Mouse (Mus musculus) lung, embryonic 14.5 days (tissue): ENCODE data around the gene Itga10. TPM values are rescaled to one million over a fixed set of nuclear protein-coding genes. Genes with fewer than 3 reads are reported as not detected.
"Not testable (repeated sequence)": the region's sequence is repeated elsewhere in the genome, so short reads cannot be mapped to it uniquely, and the experiment has no call there.

Experiments
- ATAC-seq: fragments of 200-750 bp; cut with Nextera tagmentation; 2 replicates; pipeline ENCODE4 v1.8.0; 2017; ENCODE audit warnings: mild to moderate bottlenecking, moderate TSS enrichment, moderate library complexity; ENCODE audit not compliant: insufficient read depth
- DNase-seq: peaks from one replicate; pipeline ENCODE4 v3.0.0-alpha.2; 2015
- H3K27ac ChIP-seq: fragments of 300-500 bp; sonication (generic); 2 replicates; pipeline ENCODE4 v1.5.1; 2014; ENCODE audit warnings: low read depth, mild to moderate bottlenecking, moderate library complexity
- H3K27me3 ChIP-seq: fragments of 300-500 bp; sonication (generic); 2 replicates; pipeline ENCODE4 v1.6.1; 2014; ENCODE audit warnings: low read length, control low read depth; ENCODE audit not compliant: insufficient read depth
- H3K36me3 ChIP-seq: fragments of 300-500 bp; sonication (generic); 2 replicates; pipeline ENCODE4 v1.6.1; 2014; ENCODE audit warnings: control low read depth; ENCODE audit not compliant: insufficient read depth
- H3K4me1 ChIP-seq: fragments of 300-500 bp; sonication (generic); 2 replicates; pipeline ENCODE4 v1.6.1; 2014; ENCODE audit warnings: antibody characterized with exemption, control low read depth; ENCODE audit not compliant: insufficient read depth
- H3K4me2 ChIP-seq: fragments of 300-500 bp; sonication (generic); 2 replicates; pipeline ENCODE4 v1.6.1; 2014; ENCODE audit warnings: mild to moderate bottlenecking
- H3K4me3 ChIP-seq: fragments of 300-500 bp; sonication (generic); 2 replicates; pipeline ENCODE4 v1.5.1; 2014; ENCODE audit warnings: low read depth, low read length
- H3K9ac ChIP-seq: fragments of 300-500 bp; sonication (generic); 2 replicates; pipeline ENCODE4 v1.6.1; 2014
- H3K9me3 ChIP-seq: fragments of 300-500 bp; sonication (generic); 2 replicates; pipeline ENCODE4 v1.6.1; 2016; ENCODE audit warnings: low read depth, low read length, control low read depth
- CTCF ChIP-seq: IDR thresholded peaks from 2 replicates; pipeline ENCODE4 v1.5.1; 2016; ENCODE audit warnings: antibody characterized with exemption, low read depth
- WGBS: fragments of 180-500 bp; shearing (Covaris S2); extraction: QIAGEN DNeasy Blood & Tissue Kit; methylation state at CpG from one replicate; pipeline ENCODE4 v1.1.7; 2014; 5-methylcytosine and 5-hydroxymethylcytosine counted together
- polyA plus RNA-seq: library from polyadenylated mRNA; unstranded; fragments of >200 nt; fragmentation: Nextera tagmentation; extraction: Ambion mirVana; gene quantifications from 2 replicates; pipeline ENCODE4 v1.2.1, GENCODE M21; 2014

Gene Itga10
- polyA plus RNA-seq, 1 experiment from 2014 or later = 0.70 TPM

DNA sequence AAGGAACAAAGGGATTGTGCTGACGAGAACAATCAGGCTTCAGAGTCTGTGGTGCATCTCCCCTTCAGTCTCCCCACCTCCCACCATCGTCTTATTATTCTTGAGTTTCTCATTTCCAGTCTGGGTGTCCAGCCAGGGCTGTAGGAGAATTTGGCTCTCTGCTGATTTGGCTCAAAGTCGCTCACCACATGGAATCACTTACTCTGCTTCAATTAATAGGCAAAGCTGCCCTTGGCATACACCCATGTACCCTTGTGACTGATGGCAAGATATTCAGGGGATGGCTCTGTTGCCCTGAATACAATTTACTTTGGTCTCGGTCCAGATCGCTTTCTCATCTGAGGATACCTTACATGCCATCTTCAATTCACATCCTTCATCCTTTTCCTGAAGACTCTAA is 42.1 kb upstream of the Itga10 start:
- 54% methylated on average over 5 of the region's 5 CpGs for WGBS
- Histone ChIP-seq H3K4me1 (no peaks in the 10 kb centered on the region), H3K27me3 (0 out of 2 replicates have a peak, but pooled peaks cover 7% of the 10 kb centered on the region), H3K4me3 (peak overlapping the region; percentile 67), H3K27ac (no peak overlapping the region; the same call in 1 of the 2 replicates), H3K4me2 (peak overlapping the region; percentile 67), H3K9me3 (no peaks in the 10 kb centered on the region), H3K36me3 (no peaks in the 10 kb centered on the region), H3K9ac (peak overlapping the region; percentile 82; the same call in 1 of the 2 replicates)
- TF ChIP-seq CTCF = no peak
- ATAC-seq = no peak
- peak; percentile 30 for DNase-seq

DNA sequence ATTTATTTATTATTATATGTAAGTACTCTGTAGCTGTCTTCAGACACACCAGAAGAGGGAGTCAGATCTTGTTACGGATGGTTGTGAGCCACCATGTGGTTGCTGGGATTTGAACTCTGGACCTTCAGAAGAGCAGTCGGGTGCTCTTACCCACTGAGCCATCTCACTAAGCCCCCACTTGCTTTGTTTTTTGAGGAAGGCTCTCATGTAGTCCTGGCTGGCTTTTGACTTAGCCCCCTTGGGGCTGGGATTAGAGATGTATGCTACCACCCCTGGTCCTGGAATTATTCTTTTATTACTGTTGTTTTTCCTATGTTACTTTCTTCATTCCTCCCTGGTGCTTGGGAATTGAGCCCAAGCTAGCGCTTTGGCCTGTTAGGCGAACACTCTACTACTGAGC is 39.4 kb upstream of the Itga10 start:
- ATAC-seq, H3K4me1 ChIP-seq, H3K9me3 ChIP-seq, H3K4me2 ChIP-seq, DNase-seq, H3K27ac ChIP-seq, H3K4me3 ChIP-seq, H3K36me3 ChIP-seq, H3K9ac ChIP-seq, H3K27me3 ChIP-seq: not testable (repeated sequence)
- 91% methylated on average over 3 of the region's 4 CpGs for WGBS

GRCm38 (mm10) chr3:96606618-96607017 is 38.8 kb upstream of the Itga10 start:
- H3K9ac ChIP-seq = no peak overlapping the region
- WGBS = 75% methylated on average over 4 of the region's 4 CpGs
- no peaks in the 10 kb centered on the region for H3K4me1 ChIP-seq
- no peak for DNase-seq
- H3K27ac ChIP-seq = no peak overlapping the region
- H3K9me3 ChIP-seq = no peaks in the 10 kb centered on the region
- no peak for TF ChIP-seq CTCF
- H3K27me3 ChIP-seq = no peaks in the 10 kb centered on the region
- no peak for ATAC-seq
- no peak overlapping the region for H3K4me3 ChIP-seq
- H3K4me2 ChIP-seq = no peak overlapping the region
- H3K36me3 ChIP-seq = no peaks in the 10 kb centered on the region

GRCm38 (mm10) chr3:96617941-96618340 is 27.4 kb upstream of the Itga10 start:
- no peak overlapping the region for H3K27ac ChIP-seq
- H3K4me3 ChIP-seq = no peak overlapping the region
- no peaks in the 10 kb centered on the region for H3K27me3 ChIP-seq
- ATAC-seq = no peak
- no peaks in the 10 kb centered on the region for H3K9me3 ChIP-seq
- peaks cover 54% of the 10 kb centered on the region for H3K36me3 ChIP-seq
- WGBS = 87% methylated on average over 3 of the region's 3 CpGs
- no peaks in the 10 kb centered on the region for H3K4me1 ChIP-seq
- no peak overlapping the region for H3K9ac ChIP-seq
- no peak for TF ChIP-seq CTCF
- no peak for DNase-seq
- H3K4me2 ChIP-seq = no peak overlapping the region

- peaks cover 50% of the 10 kb centered on the region for H3K36me3 ChIP-seq
- no peak for DNase-seq
- H3K4me3 ChIP-seq = no peak overlapping the region
- no peaks in the 10 kb centered on the region for H3K27me3 ChIP-seq
- no peak overlapping the region for H3K27ac ChIP-seq
- no peak for ATAC-seq
- no peak overlapping the region for H3K9ac ChIP-seq
- no peak for TF ChIP-seq CTCF
- H3K4me2 ChIP-seq = no peak overlapping the region
- no peaks in the 10 kb centered on the region for H3K9me3 ChIP-seq
- H3K4me1 ChIP-seq = no peaks in the 10 kb centered on the region
- WGBS = 92% methylated on average over 4 of the region's 4 CpGs
Observed at GRCm38 (mm10) chr3:96623201-96623600, 22.2 kb upstream of the Itga10 start.

- H3K27me3 ChIP-seq = no peaks in the 10 kb centered on the region
- H3K4me3 ChIP-seq = peak within 1 kb of the TSS; percentile 67
- WGBS = under 1% methylated on average over 48 of the region's 48 CpGs
- H3K4me2 ChIP-seq = peak within 1 kb of the TSS; percentile 75
- 0 out of 2 replicates have a peak, but pooled peaks cover 3% of the 10 kb centered on the region for H3K4me1 ChIP-seq
- DNase-seq (peak; percentile 100), ATAC-seq (peak; percentile 95)
- peak within 1 kb of the TSS; percentile 86 for H3K27ac ChIP-seq
- TF ChIP-seq CTCF = no peak
- peak within 1 kb of the TSS; percentile 79 for H3K9ac ChIP-seq
- H3K36me3 ChIP-seq = peaks cover 33% of the 10 kb centered on the region
- H3K9me3 ChIP-seq = no peaks in the 10 kb centered on the region
Observed at GRCm38 (mm10) chr3:96629729-96630600, 15.4 kb upstream of the Itga10 start, which contains the start of gene Rbm8a. Gene Rbm8a (plus strand): TSS chr3:96629933.

DNA sequence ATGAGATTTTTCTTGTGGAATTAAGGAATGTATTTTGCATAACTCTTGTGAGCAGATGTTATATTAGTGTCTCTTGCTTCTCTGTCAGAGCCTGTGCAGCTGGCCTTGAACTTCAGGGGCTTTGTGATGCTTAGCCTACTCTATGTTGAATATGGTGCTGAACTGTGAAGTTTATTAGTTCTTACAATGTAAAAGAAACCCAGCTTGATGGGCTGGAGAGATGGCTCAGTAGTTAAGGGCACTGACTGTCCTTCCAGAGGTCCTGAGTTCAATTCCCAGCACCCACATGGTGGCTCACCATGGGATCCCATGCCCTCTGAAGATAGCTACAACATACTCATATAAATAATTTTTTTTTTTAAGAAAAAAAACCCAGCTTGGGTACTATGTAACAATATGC is 13.3 kb upstream of the Itga10 start:
- TF ChIP-seq CTCF = no peak
- H3K4me1 ChIP-seq = peaks cover 8% of the 10 kb centered on the region; the same call in 1 of the 2 replicates
- H3K27me3 ChIP-seq = no peaks in the 10 kb centered on the region
- H3K9ac ChIP-seq = no peak overlapping the region
- no peak overlapping the region for H3K4me3 ChIP-seq
- no peaks in the 10 kb centered on the region for H3K9me3 ChIP-seq
- no peak overlapping the region for H3K27ac ChIP-seq
- peaks cover 32% of the 10 kb centered on the region for H3K36me3 ChIP-seq
- ATAC-seq = no peak
- no peak overlapping the region for H3K4me2 ChIP-seq
- no peak for DNase-seq
